Mouse (Mus musculus) gastrocnemius, postnatal 14 days (tissue): ENCODE results near the gene Zfp281. TPM values are rescaled to one million over a fixed set of nuclear protein-coding genes. Genes with fewer than 3 reads are reported as not detected.

Experiments used
- DNase-seq: peaks from one replicate; pipeline ENCODE4 v3.0.0; 2021; ENCODE audit warnings: mixed read lengths
- intact Hi-C: fragments of 180-260 bp; cut with DNase I; formaldehyde crosslinking; loops from one replicate; pipeline ENCODE4 v1.15.1; 2025; ENCODE audit warnings: low total_unique reads
- total RNA-seq, 2 experiments: library from RNA; stranded (reverse); gene quantifications; 2 replicates each; pipeline ENCODE4 v1.2.3; 2021

Gene Zfp281
- total RNA-seq, 2 experiments from 2014 or later = 7.7 to 7.9 TPM

DNA sequence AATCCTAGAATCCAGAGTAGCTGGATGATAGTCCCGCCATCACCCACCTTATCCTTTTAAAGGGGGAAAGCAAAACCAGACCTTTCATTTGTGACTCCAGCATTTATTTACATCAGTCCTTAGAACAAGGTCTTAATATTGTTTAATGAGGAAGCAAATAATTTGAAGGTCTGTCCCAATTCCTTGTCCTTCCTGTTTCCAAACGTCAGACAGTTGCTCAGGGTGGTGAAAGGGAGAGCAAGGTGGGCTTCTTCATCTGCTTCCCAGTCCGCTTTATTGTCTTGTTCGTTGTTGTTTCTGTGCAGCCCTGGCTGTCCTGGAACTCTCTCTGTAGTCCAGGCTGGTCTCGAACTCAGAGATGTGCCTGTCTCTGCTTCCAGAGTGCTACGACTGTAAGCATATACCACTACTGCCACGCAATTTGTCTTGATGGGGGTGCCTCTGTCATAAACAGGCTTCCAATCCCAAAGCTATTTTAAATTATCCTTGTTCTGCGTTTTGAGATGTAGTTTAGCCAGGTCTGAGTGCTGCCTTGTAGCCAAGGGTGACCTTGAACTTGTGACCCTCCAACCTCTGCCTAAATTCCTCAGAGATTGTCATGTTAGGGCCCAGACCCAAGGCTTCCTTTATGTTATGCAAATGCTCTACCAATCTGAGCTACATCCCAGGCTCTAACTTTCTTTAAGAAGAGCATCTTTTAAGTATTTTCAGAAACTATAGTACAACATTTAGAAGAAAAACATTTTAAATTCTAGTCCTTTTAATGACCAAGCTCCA lies 21.3 kb downstream of the Zfp281 start:
- no peak for DNase-seq
- intact Hi-C loops = no loop called here

DNA sequence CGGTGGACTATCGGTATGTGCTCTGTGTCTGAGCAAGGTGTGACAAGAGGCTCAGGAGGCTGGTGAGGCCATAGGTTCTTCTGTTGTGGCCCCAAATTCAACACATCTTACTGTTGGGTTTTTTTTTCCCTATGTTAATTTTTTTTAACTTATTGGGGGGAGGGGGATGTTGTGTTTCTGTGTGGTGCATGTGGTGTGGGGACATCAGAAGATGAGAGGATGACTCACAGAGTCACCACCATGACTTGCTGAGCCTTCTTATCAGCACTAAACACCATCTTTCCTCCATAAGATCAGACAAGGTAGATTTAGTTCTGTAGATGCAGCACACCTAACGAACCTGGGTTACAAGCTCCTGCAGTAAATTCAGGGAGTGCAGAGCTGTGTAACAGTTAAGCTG lies 27.4 kb downstream of the Zfp281 start:
- no peak for DNase-seq
- intact Hi-C loops = no loop called here

DNA sequence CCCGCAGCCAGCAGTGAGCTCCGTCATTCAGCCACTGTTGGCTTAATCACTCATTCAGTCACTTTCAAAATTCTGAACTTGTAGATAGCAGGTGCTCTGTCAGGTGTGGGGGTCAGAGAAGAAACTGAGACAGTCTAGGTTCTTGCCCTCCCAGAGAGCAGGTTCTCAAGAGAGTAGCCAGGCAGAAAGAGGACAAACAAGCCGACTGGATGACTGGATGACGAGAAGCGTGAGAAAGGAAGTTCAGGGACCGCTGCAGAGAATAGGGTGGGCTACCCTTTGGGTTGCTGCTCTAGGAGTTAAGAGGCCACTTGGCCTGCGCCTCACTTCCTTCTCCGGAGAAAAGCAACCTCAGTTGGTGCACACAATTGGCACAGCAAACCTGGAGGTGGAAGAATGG lies 28.8 kb downstream of the Zfp281 start:
- intact Hi-C loops = no loop called here
- DNase-seq = no peak

DNA sequence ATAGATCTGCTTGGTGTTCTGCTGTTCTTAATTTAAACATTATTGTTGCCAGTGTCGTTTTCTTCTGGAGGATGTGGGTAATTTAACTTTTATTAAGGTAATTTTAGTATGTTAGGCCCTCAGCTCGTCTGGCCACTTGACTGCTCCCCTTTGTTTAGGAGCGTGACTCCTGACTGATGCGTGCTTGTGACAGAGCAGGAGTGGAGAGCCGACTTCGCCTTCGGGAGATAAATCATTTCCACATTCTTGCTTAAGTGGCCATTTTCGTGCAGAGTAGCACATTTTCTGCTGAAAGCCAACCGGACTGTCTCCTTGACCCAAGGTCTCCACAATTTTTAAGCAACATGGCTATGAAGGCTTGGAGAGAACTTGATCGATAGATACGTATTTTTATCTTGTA lies 29.7 kb downstream of the Zfp281 start:
- intact Hi-C loops = no loop called here
- no peak for DNase-seq

DNA sequence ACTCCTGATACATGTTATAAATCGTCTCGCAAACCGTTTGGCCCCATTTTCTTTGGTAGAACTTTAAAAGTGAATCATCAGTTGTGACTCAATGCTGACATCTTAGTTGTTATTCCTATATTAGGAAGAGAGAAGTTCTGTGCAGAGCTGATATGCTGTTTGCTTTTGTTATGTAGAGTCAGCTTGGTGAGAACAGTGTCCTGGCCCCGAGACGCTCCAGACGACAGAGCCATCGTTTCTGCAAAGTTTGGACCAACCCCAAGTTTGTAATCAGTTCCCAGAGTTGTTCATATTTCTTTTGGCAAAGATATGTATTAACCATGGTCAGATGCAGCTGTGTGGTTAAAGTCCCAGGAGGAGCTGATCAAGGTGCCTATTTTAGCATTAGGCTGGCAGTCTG lies 31.9 kb downstream of the Zfp281 start:
- no peak for DNase-seq
- intact Hi-C loops = no loop called here

DNA sequence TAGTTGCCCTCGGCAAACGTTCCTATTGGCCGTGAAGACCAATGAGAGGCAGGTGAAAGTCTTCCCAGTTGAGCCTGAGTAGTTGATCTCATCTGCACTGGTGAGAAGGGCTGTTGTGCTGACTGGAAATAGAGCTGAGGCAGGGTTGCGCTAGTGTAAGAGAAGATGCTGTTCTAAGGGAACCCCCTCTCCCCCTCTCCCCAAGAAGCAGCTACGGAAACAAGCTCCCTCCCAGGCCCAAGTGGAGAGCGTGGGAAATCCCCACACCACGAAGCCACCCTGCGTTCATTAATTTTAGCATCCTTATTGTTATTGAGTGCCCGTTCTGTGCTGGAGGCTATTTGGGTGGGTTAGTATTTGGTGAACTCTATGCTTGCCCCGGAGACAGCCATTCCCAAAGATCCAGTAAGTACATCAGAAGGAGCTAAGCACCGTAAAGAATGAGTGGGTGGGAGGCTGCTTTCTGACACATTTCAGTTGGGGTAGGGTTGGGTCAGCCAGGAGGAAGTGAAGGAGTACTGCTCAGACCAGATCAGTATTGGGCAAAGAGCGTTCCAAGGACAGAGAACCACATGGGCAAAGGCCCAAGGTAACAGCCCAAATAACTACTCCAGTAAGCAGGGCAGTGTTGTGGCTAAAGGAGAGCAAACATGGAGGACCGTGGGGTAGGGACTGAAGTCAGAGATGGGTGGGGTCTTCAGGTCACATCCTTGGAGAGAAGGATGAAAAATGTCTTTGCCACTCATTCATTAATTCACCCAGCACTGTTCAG lies 33.9 kb downstream of the Zfp281 start:
- no peak for DNase-seq
- intact Hi-C loops = no loop called here

DNA sequence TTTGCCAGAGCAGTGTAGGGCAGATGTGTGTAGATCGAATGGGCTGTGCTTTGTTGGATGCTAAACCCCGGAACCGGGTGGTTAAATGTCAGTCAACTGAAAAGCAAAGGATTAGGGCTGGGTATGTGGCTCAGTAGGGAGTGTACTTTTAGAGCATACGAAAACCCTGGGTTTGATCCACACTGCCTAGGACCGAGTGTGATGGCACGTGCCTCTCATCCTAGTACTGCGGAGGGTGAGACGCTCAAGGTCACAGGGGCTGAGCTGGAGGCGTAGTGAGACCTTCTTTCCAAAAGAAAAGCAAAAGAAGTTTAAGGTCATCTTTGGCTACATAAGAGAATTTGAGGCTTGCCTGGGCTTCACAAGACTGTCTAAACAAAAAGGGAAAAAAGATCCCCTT lies 34.6 kb downstream of the Zfp281 start:
- intact Hi-C loops = no loop called here
- no peak for DNase-seq

DNA sequence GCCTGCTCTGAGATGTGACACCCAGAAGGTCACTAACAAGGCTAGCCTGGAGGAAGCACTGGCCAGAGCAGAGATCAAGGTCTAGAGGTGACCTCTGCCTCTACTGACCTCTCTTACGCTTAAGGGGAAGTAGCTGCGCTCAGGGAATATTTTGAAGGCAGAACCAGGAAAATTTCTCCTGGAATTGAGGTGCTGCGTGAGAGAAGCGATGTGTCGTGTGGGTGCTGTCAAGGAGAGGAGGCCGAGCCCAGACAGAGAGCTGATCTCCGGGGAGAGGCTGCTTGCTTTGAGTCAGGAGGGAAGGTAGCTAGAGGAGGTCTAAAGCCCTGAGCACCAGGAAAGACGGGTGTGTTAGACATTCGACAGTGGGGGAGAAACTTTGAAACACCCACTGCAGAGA lies 35.2 kb downstream of the Zfp281 start:
- DNase-seq = no peak
- intact Hi-C loops = no loop called here

DNA sequence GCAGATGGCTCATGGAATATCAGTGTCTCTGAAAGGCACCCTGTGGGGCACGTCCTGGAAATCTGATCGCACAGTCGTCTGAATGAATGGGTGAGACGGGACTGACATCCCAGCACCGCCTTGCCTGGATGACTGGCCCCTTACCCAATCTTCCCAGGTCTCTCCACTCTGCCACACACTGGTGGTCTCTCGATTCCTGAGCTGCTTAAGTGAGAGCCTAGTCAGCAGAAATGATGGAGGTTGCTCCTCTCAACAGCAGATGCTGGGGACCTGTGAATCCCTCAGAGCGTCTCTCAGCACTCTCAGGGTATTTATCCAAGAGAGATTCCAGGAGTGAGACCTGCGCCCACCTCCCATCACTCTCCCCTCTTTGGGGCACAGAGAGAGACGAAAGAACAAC lies 36.8 kb downstream of the Zfp281 start:
- intact Hi-C loops = no loop called here
- no peak for DNase-seq

DNA sequence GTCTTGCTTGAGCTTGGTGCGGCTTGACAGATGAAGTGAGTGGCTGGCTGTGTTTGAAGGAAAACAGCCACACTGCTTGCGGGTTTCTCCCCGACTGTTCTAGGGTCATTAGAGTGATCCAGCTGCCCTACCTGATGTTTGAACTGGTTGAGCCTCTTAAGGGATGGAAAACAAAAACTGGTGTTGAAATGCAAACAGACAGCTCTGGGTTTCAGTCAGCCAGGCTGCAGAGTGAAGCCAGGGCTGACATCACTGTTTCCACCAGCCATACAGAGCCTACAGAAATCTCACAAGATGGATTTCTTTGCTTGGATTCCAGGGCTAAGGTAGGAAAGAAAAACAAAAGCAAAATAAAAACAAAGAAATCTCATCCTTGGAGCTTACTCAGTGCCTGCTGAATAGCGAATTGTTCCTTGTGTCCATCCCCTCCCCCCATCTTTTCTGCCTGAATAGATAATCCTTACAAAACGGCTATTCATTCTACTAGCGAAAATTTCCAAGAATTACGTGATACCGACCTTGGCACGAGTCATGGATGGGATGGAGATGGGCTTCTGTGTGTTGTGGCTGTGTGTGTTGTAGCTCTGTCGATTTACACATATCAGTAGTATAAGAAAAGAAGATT lies 37.4 kb downstream of the Zfp281 start:
- intact Hi-C loops = no loop called here
- DNase-seq = no peak

DNA sequence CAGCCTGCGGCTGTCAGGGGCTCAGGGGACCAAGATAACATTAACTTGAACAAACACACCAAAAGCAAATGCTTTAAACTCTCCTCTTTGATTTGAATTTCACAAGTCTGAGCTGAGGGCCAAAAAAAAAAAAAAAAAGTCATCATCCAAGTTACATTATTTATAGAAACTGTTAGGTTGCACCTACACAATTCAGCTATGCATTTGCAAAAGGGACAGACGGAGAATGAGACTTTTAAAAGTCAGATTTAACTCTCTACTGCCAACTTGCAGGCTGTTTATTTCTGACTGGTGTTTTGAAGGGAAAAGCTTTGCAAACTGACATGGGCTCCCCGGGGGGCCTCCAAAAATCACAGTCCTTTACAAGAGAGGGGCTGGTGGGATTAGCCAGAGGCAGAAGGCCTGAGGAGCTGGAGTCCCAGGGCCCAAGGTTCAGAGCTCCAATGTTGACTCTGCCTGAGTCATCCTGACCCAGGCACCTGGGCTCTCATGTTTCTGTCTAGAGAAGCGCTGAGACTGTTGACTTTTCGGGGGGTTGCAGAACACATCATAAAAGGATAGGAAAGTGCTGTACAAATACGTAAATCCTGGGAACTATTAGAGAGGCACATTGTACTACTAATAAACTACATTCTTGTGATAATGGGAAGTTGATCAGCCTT lies 40.4 kb downstream of the Zfp281 start:
- intact Hi-C loops = no loop called here
- no peak for DNase-seq

DNA sequence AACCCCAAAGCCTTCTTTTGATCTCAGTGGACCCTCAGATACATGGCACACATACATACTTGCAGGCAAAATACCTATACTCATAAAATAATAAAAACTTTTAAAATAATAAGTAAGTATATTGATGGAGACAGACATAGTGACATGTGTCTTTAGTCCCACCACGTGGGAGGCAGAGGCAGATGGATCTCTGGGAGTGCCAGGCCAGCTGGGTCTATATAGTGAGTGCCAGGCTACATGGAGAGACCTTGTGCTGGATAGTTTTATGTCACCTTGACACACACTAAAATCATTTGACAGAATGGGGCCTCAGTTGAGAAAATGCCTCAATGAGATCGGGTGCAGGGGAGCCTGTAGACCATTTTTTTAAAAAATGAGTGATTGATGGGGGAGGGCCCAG lies 41.8 kb downstream of the Zfp281 start:
- DNase-seq = no peak
- intact Hi-C loops = no loop called here

DNA sequence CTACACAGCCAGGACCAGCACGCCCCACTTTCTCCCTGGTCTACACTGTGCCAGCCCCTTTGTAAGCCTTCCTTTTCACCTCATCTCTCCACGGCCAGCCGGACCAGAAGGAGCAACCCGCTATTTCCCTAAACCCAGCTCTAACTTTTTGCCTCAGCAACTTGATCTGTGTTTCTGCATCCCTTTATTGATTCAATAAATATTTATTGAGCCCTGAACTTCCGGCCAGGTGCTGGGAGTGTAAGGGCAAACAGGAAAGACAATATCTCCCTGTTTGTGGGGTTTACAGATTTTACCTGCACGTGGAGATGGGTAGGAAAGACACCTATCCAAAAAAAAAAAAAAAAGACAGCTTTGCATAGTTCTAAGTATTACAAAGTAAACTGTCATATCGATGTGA lies 45.2 kb downstream of the Zfp281 start:
- intact Hi-C loops = no loop called here
- no peak for DNase-seq

DNA sequence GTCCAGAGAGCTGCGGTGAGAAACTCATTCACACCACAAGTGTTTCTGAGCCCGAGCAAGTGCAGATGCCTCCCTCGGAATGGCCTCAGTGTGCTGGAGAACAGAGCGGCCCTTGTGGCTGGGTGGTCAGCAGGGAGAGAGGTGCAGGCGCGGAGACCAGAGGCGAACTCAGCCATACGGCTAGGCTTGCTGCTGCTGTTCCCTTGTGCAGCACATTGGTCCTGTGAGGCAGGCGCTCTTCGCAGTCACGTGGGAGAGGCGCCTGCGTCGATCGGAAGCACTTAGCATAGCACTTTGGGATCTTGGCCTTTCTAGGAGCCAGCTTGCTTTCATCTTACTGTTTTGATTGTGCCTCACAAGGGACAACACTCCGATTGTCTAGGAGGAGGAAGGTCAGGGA lies 45.7 kb downstream of the Zfp281 start:
- DNase-seq = no peak
- intact Hi-C loops = no loop called here

DNA sequence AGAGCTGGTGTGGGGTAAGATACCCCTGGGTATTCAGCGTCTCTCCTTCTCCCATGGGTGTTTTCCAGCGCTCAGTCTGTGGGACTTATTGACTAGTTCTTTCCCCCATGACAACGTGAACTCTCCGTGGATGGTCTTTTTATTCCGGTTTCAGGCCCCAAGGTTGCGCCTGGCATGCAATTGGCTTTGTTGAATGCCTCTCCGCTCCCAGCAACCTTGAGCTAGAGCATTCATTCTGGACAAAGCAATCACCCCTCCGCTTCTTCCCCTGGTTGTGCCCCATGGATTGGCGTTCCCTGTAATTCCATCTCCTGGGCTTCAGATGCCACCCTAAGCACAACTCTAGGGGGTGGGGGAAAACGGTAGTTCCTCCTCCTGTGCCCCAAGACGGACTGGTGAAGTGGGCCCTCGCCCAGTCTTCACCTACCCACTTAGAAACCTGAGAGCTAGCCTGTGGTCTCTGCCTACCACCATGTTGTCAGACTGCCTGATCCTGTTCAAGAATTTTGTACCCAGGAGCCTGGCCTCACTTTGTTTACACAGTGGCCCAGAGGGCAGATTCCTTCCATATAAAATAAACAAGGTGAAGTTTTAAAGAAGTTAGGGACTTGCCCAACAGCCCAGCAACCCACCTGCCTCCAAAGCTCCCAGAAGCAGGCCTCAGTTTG lies 47.2 kb downstream of the Zfp281 start:
- DNase-seq = no peak
- intact Hi-C loops = no loop called here

DNA sequence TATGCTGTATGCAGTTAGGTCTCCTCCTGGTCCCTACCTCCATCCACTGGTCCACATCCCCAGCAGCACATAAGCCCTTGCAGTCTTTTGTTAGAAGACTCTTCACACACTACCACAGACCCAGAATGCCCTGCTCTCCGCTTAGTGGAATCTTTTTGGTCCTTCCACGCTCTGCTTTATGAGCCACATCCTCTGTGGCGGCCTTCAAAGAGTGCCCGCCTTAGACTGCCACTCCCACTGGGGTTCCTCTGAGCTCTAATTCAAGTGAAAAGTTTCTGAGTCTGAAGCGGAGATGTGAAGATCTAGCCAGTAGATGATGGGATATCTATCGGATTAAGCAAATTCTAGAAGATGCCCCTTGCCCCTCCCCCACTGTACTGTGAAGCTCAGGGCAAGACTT lies 47.9 kb downstream of the Zfp281 start:
- no peak for DNase-seq
- intact Hi-C loops = no loop called here

DNA sequence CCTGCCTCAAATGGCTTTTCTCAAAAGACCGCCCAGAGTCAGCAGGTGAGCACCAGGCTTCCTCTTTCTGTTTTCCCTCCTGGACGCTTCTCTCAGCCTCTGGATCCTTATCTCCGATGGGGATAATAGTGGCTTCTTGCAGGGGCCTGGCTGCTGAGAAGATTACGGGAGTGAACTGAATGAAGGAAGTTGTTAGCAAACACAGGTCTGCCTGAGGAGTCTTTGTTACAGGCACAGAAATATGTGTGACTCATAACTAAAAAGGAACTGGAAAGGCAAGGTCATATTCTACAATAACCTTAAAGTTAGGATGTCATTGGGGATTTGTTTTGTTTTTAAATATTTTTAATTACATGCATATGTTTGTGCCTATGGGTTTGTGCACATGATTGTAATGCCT lies 48.6 kb downstream of the Zfp281 start:
- DNase-seq = no peak
- intact Hi-C loops = no loop called here

DNA sequence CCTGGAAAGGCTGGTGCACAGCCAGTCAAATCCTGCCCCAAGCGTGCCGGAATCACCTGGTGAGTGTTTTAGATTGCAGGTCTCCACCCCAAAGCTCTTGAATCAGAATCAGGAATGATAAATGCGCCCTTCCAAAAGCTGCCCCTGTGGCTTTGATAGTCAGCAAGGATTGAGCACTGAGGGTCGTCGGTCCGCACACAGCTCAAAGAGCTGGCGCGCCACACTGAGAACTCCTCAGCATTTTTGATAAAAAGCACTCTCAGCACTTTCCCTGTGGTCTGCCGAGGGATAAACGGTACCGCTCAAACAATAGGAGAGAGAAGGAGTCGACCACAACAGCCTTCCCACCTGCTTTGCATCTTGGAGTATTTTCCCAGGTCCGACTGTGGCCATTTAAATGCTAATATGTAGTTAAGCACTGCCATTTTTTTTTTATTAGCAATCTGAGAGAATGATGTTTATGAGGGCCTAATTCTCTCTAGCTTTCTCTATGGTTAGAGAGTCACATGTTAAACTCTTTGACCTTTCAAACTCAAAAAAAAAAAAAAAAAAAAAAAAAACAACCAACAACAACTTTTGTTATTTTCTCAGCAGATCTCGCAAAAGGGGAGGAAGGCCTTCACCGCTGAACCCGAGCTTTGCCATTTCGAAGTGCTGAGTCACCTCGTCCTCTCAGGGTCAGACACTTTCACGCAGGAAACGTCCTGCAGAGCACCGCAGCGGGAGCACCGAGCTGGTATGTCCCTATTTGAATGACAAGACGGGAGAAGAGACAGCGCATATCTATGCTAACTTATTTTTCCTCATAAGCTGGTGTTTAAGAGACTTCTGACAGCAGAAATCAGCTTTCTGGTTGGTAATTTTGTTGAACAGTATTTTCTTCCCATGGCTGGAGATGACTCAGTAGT lies 50.1 kb downstream of the Zfp281 start:
- DNase-seq = no peak
- intact Hi-C loops = no loop called here
